Mouse (Mus musculus) heart, embryonic 14.5 days (tissue): ENCODE data around the gene Ago4. TPM values are rescaled to one million over a fixed set of nuclear protein-coding genes. Genes with fewer than 3 reads are reported as not detected.
"Not testable (repeated sequence)": the region's sequence is repeated elsewhere in the genome, so short reads cannot be mapped to it uniquely, and the experiment has no call there.

ENCODE experiments used
- ATAC-seq: fragments of 200-750 bp; cut with Nextera tagmentation; 2 replicates; pipeline ENCODE4 v1.8.0; 2017; ENCODE audit warnings: low read depth, moderate TSS enrichment; ENCODE audit not compliant: insufficient number of reproducible peaks, insufficient read depth, low FRiP score
- H3K27ac ChIP-seq, 2 experiments: fragments of 200-500 bp in 1 of 2; fragments of 300-500 bp in 1 of 2; sonication (generic) in 1 of 2; replicated peaks in 1 of 2; 2 replicates each; pipeline ENCODE4 v1.5.1; 2012 to 2014; ENCODE audit warnings: low read depth in 2 of 2, low read length in 2 of 2, control low read depth in 1 of 2, mild to moderate bottlenecking in 1 of 2, mixed read lengths in 1 of 2; ENCODE audit not compliant: control insufficient read depth in 1 of 2, insufficient read depth in 1 of 2
- H3K27me3 ChIP-seq: fragments of 300-500 bp; sonication (generic); 2 replicates; pipeline ENCODE4 v1.6.1; 2014; ENCODE audit warnings: mild to moderate bottlenecking, low read length, control low read depth; ENCODE audit not compliant: control insufficient read depth, insufficient read depth
- H3K36me3 ChIP-seq: fragments of 300-500 bp; sonication (generic); 2 replicates; pipeline ENCODE4 v1.6.1; 2014; ENCODE audit warnings: mild to moderate bottlenecking, control low read depth, low read length, mixed read lengths; ENCODE audit not compliant: control insufficient read depth, insufficient read depth
- H3K4me1 ChIP-seq, 2 experiments: fragments of 200-500 bp in 1 of 2; fragments of 300-500 bp in 1 of 2; sonication (generic) in 1 of 2; 2 replicates each; pipeline ENCODE4 v1.6.1; 2012 to 2014; ENCODE audit warnings: low read length in 2 of 2, control low read depth in 1 of 2, mixed read lengths in 1 of 2; ENCODE audit not compliant: control insufficient read depth in 2 of 2, insufficient read depth in 2 of 2
- H3K4me2 ChIP-seq: fragments of 300-500 bp; sonication (generic); 2 replicates; pipeline ENCODE4 v1.6.1; 2014; ENCODE audit warnings: mild to moderate bottlenecking, low read length
- H3K4me3 ChIP-seq, 2 experiments: fragments of 200-500 bp in 1 of 2; fragments of 300-500 bp in 1 of 2; sonication (generic) in 1 of 2; 2 replicates each; pipeline ENCODE4 v1.5.1; 2012 to 2014; ENCODE audit warnings: low read length in 2 of 2, mild to moderate bottlenecking in 2 of 2, control low read depth in 1 of 2, low read depth in 1 of 2, moderate library complexity in 1 of 2; ENCODE audit not compliant: control insufficient read depth in 1 of 2, insufficient read depth in 1 of 2
- H3K9ac ChIP-seq: fragments of 300-500 bp; sonication (generic); 2 replicates; pipeline ENCODE4 v1.6.1; 2014; ENCODE audit warnings: mild to moderate bottlenecking, low read length
- H3K9me3 ChIP-seq: fragments of 300-500 bp; sonication (generic); 2 replicates; pipeline ENCODE4 v1.6.1; 2016; ENCODE audit warnings: low read length, control low read depth; ENCODE audit not compliant: control insufficient read depth
- WGBS: fragments of 180-500 bp; shearing (Covaris S2); extraction: QIAGEN DNeasy Blood & Tissue Kit; methylation state at CpG from one replicate; pipeline ENCODE4 v1.1.7; 2014; 5-methylcytosine and 5-hydroxymethylcytosine counted together
- polyA plus RNA-seq: library from polyadenylated mRNA; unstranded; fragments of >200 nt; fragmentation: Nextera tagmentation; extraction: Ambion mirVana; gene quantifications from 2 replicates; pipeline ENCODE4 v1.2.1, GENCODE M21; 2014

Ago4 gene
- polyA plus RNA-seq, 1 experiment from 2014 or later: 1.6 TPM

DNA sequence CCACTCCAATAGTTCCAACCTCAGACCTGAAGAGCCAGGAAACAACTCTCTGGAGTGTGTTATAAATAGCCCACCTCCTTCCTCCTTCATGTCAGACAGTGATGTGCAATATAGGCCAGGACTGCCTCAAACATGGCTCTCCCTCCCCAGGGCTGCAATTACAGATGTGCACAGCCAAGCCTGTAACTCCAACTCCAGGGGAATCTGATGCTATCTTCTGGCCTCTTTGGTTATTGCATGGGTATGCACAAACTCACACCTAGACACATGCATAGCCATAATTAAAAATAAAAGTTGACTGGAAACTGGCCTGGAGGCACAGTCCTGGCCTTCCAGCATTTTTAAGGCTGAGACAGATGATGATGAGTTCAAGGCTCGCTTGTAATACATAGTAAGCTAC, 11.7 kb upstream of the Ago4 start:
- no peak overlapping the region for H3K4me3 ChIP-seq

DNA sequence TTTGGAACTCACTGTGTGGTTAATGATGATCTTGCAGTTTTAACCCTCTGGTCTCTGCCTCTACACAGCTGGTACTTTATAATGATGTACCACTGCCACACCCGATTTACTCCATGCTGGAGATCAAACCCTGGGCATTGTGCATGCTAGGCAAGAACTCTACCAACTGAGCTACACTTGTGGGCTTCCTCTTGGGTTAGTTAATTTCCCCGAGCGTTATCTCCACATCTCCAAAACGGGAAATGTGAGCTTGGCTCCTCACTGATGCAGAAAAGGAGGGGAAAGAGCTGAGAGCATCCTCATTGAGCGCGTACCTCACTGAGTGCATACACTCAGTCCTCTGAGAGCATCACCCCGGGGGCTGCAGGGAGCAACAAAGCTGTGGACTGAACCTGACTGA, 9.6 kb upstream of the Ago4 start:
- H3K4me1 ChIP-seq: 0 out of 4 replicates have a peak, but pooled peaks cover 0 to 2% of the 10 kb centered on the region in 2 experiments
- H3K27me3 ChIP-seq: no peaks in the 10 kb centered on the region
- H3K9ac ChIP-seq: no peak overlapping the region
- 65% methylated on average over 7 of the region's 7 CpGs for WGBS
- no peak for ATAC-seq
- H3K4me2 ChIP-seq: no peak overlapping the region
- H3K9me3 ChIP-seq: no peaks in the 10 kb centered on the region
- no peak overlapping the region for H3K27ac ChIP-seq
- no peak overlapping the region for H3K4me3 ChIP-seq
- H3K36me3 ChIP-seq: no peaks in the 10 kb centered on the region

More for the DNA sequence above, 11.7 kb upstream of the Ago4 start:
- Histone ChIP-seq H3K9ac (no peak overlapping the region), H3K27ac (no peak overlapping the region), H3K4me2 (no peak overlapping the region), H3K27me3 (no peaks in the 10 kb centered on the region), H3K4me1 (0 out of 4 replicates have a peak, but pooled peaks cover 0 to 2% of the 10 kb centered on the region in 2 experiments), H3K36me3 (no peaks in the 10 kb centered on the region), H3K9me3 (0 out of 2 replicates have a peak, but pooled peaks cover 4% of the 10 kb centered on the region)
- no peak for ATAC-seq
- WGBS: 85% methylated on average over 1 of the region's 1 CpGs

DNA sequence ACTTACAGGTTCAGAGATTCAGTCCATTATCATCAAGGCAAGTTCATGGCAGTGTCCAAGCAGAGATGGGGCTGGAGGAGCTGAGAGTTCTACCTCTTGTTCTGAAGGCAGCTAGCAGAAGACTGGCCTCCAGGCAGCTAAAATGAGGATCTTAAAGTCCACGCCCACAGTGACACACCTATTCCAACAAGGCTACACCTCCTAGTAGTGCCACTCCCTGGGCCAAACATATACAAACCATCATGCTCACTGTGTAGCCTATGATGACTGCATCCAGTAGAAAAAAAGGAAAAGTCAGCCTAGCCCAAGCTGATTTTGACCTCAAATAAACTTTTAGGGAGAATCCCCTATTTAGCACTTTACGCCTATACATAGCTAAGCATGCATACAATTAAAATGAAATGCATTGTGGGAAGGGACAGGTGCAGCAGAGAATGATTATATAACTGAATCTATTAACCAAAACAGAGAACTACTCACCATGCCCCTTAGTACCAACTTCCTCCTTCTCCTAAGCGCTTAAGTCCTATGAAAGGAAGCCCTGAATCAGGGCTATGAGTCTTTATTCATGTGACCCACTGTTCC, 7.3 kb upstream of the Ago4 start:
- H3K27me3 ChIP-seq: no peaks in the 10 kb centered on the region
- WGBS: 75% methylated on average over 3 of the region's 3 CpGs
- ATAC-seq: no peak

DNA sequence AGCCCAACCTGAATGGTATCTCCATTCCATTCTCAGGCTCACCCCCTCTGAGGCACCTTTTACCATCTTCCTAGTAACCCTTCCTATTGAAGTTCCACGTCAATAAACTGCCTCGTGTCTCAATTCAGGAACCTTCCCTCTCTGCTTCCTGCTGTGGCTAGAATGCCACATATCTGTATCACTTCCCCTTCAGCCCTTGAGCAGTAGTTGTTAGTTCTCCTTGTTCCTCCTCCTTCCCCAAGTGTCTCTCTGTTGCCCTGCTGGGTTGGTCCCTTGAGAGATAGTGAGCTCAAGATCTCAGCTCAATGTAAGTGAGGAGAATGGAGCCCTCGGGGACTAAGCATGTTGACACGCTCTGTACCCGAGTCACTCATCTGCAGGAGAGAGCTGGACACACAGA, 3.6 kb upstream of the Ago4 start:
- no peak overlapping the region for H3K9ac ChIP-seq
- H3K27ac ChIP-seq: no peak overlapping the region
- WGBS: 64% methylated on average over 5 of the region's 5 CpGs
- H3K27me3 ChIP-seq: no peaks in the 10 kb centered on the region
- H3K4me3 ChIP-seq: no peak overlapping the region
- no peaks in the 10 kb centered on the region for H3K36me3 ChIP-seq
- no peak for ATAC-seq
- H3K4me2 ChIP-seq: no peak overlapping the region
- H3K4me1 ChIP-seq: peaks cover 3 to 4% of the 10 kb centered on the region in 2 experiments; a peak in 2 of 4 replicates
- no peaks in the 10 kb centered on the region for H3K9me3 ChIP-seq

More for the DNA sequence above, 7.3 kb upstream of the Ago4 start:
- Histone ChIP-seq H3K4me3 (no peak overlapping the region), H3K4me2 (no peak overlapping the region), H3K4me1 (0 out of 4 replicates have a peak, but pooled peaks cover 0 to 2% of the 10 kb centered on the region in 2 experiments), H3K9ac (no peak overlapping the region), H3K27ac (no peak overlapping the region), H3K9me3 (no peaks in the 10 kb centered on the region), H3K36me3 (no peaks in the 10 kb centered on the region)

DNA sequence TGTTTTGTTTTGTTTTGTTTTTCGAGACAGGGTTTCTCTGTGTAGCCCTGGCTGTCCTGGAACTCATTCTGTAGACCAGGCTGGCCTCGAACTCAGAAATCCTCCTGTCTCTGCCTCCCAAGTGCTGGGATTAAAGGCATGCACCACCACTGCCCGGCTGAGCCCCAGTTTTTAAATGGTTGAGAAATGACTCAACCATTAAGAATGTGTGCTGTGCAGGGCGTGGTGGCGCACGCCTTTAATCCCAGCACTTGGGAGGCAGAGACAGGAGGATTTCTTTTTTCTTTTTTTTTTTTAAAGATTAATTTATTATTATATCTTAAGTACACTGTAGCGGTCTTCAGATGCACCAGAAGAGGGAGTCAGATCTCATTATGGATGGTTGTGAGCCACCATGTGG, 2.4 kb upstream of the Ago4 start:
- not testable (repeated sequence) for H3K9me3 ChIP-seq, H3K4me1 ChIP-seq, H3K27ac ChIP-seq, H3K4me3 ChIP-seq, H3K4me2 ChIP-seq, H3K9ac ChIP-seq, ATAC-seq, H3K27me3 ChIP-seq, H3K36me3 ChIP-seq
- WGBS: 88% methylated on average over 7 of the region's 7 CpGs

DNA sequence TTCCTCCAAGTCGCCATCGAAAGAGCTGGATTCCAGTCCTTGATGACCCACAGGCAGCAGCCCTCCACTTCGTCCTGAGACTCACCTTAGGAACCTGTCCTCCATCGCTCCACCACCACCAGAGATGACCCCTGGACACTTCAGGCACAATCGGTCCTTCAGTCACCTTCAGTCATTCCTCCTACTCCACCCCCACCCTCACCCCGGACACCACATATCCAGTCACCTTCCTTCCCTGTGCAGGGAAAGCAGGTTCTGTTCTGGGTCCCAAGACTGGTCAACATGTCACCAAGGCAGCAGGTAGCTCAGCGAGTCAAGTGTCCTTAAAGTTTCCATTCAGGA, 428 bp upstream of the Ago4 start:
- 13% methylated on average over 7 of the region's 7 CpGs for WGBS
- Histone ChIP-seq H3K27me3 (no peaks in the 10 kb centered on the region), H3K9ac (peak overlapping the region; percentile 87), H3K27ac (no peak overlapping the region), H3K4me1 (peaks cover 3 to 4% of the 10 kb centered on the region in 2 experiments; a peak in 2 of 4 replicates), H3K9me3 (no peaks in the 10 kb centered on the region), H3K4me2 (peak overlapping the region; percentile 91), H3K4me3 (peak overlapping the region; percentile 83 to 96), H3K36me3 (no peaks in the 10 kb centered on the region)
- no peak for ATAC-seq

DNA sequence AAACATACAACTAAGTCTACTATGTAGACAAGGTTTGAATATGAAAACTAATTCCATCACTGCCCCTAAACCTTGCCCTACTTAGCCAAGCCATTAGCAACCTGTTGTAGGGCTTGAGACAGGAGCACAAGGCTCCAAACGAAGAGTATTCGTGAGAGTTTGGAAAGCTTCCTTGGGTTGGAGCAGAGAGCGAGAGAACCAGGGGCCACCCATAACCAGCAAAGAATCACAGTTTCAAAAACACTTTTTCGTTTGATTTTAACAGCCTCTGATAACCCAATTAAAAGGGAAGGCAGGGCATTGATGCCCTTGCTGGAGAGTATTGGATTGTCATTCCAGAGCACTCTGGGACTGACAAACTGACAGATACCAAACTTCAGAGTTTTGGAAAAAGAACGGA, 980 bp downstream of the Ago4 start:
- no peak for ATAC-seq
- Histone ChIP-seq H3K27me3 (no peaks in the 10 kb centered on the region), H3K4me2 (peak overlapping the region; percentile 91), H3K4me3 (peak overlapping the region; percentile 83 to 96), H3K27ac (no peak overlapping the region), H3K36me3 (no peaks in the 10 kb centered on the region), H3K4me1 (peaks cover 3 to 4% of the 10 kb centered on the region in 2 experiments; a peak in 2 of 4 replicates), H3K9me3 (no peaks in the 10 kb centered on the region), H3K9ac (peak overlapping the region; percentile 87)
- 45% methylated on average over 5 of the region's 5 CpGs for WGBS

DNA sequence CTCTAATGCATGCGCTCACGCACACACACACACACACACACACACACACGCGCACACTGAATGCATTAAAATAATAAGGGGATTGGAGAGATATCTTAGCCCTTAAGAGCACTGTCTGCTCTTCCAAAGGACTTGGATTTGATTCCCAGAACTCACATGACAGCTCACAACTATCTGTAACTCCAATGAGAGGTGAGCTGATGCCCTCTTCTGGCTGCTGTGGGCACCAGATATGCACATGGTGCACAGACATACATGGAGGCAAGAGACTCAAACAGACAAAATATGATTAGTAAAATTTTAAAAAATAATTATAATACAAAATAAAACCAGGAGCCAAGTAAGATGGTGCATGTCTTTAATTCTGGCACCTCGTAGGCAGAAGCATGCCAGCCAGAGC, 6.4 kb downstream of the Ago4 start:
- H3K4me3 ChIP-seq: no peak overlapping the region
- H3K27me3 ChIP-seq: no peaks in the 10 kb centered on the region
- H3K9ac ChIP-seq: no peak overlapping the region
- H3K27ac ChIP-seq: no peak overlapping the region
- WGBS: 92% methylated on average over 5 of the region's 5 CpGs
- H3K36me3 ChIP-seq: no peaks in the 10 kb centered on the region
- no peaks in the 10 kb centered on the region for H3K4me1 ChIP-seq
- H3K4me2 ChIP-seq: no peak overlapping the region
- H3K9me3 ChIP-seq: no peaks in the 10 kb centered on the region
- ATAC-seq: no peak
